Mouse (Mus musculus): ENCODE data around the gene Rbm46.

Rbm46 gene

DNA sequence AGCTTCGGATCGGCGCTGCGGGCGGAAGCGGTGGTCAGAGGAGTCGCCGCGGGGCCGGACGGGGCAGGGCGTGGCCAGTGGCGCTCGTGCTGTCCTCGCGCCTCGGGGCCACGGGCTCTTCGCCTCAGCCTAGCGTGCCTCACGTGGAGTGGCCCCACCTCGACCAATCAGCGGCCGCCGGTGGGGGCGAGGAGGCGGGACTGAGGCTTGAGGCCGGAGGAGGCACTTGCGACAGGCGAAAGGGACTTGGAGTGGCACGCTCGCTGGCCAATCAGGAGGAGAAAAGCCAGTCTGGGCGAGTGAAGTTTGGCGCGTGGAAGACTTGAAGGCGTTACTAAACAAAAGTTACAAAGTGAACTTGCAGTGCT is at the start of gene Rbm46:
Gene Rbm46 (minus strand): TSS at position 112 of the 368 bp plus-strand sequence.
- peak; percentile 90 to 93 for DNase-seq

DNA sequence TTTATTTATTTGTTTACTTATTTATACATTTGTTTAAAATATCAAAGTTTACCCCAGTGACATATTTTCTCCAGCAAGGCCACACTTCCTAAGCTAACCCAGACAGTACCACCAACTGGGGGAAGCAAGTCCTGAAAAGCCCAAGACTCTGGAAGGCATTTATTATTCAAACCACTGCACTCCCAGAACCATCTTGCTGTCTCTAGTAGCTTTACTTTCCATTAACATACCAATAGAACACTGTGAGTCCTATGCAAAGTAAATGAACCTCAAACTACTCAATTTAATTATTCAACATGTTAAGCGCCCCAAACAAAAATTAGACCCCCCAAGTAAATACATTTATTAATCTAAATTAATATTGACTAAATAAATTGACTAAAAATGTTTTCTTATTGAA is 39.3 kb upstream of the Rbm46 start:
- DNase-seq: no peak

DNA sequence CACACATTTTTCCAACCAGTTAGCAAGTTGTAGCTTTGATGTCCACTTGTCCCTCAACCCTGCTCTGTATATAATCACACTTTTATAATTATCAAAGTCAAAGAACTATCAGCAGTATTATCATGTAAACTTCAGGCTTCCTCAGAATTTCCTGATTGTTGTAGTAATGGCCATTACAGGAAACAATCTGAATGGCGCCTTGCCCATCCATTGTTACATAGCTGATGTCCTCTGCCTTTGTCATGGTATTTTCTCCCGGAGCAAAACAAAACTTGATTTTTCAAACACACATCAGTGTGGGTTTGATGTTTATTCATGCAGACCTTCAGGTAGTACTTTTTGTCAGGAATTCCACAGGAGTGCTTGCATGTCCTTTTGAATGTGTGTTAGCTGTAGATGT is 32.4 kb upstream of the Rbm46 start:
- DNase-seq: no peak

DNA sequence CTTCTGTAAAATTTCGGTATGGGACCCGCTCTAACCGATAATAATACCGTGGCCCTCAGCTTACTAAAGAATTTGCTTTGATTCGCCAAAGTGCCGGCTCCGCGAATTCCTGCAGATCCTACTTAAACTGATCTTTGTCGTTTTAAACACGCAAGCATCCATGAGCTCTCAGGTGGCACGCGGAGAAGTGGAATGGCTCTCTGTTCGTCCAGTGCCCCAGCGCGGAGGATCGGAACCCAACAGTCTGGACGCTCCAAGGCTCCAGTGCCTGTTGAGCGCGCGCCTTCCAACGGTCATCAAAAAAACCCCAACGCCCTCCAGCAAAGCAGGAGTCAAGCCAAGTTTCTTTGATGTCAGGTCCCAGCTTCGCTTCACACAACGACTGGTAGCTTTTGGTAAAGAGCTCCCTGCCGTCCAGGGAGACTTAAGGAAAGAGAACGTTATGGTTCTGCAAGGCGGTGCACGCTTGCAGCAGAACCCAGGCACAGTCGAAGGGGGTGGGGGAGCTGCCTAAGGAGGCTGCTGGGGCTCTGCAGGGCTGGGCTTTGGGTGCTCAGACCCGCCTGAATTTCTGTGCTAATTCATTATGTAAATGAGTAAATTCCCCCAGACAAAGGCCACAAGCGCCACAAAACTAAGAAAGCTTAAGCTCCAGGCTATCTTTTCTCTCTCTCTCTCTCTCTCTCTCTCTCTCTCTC is 28.1 kb upstream of the Rbm46 start:
- DNase-seq: peak; percentile 20 to 22

DNA sequence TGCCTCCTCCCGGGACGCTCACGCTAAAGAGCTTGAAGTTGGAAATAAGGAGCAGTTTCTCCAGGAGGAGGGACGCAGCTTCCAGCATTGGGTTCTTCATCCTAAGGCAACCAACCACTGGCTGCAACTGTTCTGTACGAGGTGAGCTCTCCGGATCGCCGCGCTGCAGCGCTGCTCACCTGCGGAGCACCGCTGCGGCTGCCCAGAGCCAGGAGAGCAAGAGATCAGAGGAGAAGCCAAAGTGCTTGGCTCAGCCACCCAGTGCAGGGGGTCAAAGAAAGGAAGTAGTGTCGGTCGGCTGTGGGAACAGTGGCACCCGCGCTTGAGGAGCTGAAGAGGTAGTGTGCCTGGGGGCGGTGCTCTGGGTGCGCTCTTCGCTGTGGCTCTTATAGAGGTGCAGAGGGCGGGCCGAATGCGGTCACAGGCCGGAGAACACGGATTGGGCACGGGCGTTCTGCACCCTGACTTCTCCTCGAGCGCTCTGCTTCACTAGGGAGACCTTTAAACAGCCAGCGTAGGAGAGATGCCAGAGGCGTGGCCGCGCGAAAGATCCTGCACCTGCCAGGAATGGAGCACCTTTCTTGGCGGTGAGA is 27.4 kb upstream of the Rbm46 start, which contains the start of gene Lrat:
Gene Lrat (minus strand): TSS at position 361 of the 593 bp plus-strand sequence.
- peak; percentile 31 to 49 for DNase-seq

DNA sequence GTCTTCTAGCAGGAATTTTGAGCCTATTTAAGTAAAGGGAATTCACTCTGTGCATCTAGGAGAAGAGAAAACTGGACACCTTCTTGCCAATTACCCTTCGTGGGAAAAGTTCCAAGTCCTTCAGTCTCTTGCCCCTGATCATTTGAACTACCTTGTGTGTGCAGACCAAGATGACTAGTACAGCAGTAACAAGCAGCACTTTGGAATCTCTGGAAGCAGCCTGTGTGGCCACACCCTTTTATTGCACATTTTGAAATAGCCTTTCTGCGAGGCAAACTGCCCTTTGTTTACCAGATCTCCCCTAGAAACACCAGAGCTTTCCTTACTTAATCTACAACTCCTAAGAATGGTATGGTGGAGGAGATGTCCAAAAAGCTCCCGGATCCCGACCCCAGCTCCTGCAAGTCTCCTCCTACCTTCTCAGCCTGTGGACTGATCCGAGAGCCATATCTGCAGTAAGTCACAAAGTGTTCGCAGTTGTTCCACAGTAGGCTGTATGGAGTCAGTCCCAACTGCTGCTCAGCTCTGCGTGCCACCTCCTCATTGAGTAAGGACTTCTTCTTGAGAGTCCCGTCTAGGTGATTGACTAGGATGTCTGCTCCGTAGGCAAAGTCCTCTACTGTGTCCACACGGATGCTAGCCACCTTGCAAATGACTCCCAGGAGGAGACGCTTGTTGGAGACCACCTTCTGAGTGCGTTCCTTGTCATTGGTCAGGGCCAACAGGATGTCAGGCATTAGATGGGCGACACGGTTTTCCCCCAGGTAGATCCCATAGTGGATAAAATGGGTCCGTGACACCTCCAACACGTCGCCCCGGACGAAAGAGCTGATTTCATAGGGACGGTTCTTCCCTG is 26.7 kb upstream of the Rbm46 start:
- peak in 1 of 2 experiments; percentile 1 for DNase-seq

DNA sequence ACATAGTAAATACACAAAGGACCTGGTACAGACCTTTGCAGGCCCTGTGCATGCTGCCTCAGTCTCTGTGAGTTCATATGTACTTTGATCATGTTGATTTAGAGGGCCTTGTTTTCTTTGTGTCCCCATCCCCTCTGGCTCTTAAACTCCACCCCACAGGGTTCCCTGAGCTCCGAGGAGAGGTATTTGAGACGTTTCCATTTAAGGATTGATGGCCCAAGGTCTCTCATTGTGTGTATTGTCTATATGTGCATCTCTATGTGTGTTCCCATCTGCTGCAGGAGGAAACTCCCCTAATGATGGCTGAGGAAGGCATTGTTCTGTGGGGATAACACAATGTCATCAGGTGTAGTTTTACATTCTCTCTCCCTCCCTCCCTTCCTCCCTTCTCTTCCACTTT is 12.6 kb upstream of the Rbm46 start:
- DNase-seq: no peak

DNA sequence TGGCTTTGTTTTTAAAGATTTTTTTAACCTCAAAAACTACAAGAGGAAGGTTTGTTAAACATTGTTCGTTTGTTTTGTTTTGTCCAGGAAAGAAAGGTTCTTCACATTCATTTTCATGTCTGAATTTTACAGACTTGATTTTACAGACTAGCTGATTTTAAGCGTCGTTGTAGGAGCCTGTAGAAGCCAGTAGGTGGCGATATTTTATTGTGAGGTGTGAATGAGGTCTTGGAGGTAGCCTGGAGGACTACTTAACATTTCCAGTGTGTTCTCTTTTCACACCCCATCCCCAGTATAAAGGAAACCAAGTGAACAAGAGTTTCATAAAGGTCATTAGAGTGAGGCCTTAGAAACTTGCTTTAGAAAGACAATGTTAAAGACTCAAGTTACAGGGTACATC is 975 bp upstream of the Rbm46 start:
- peak; percentile 33 to 45 for DNase-seq

DNA sequence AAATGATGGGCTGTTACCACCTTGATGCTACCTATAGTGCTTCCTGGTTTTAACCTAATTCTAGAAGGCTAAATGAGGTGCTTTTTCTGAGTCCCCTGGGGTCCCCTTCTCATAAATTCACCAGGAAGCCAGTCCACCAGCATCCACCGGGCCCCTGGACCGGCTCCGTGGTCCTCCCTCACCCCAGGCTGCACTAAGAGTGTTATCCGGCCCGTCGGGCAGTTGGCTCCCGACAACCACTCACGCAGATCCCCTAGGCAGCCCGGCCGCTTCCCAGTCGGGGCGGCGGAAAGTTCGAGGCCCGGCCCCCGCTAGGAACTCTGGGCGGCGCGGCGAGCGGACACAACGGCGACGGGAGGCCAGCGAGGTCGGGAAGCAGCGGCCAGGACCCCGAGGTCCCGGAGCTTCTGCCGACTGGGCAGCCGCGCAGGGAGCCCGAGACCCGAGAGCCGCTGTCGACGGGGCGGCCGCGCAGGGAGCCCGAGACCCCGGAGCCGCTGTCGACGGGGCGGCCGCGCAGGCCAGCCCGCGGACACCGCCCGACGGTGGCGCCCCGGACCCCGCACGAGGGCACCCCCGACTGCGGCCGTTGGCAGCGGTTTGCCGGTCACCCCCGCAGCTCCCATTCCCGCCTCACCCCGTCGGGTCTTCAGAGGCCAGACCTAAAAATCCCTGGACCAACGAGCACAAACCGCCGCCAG is 462 bp downstream of the Rbm46 start:
- peak; percentile 14 to 25 for DNase-seq

DNA sequence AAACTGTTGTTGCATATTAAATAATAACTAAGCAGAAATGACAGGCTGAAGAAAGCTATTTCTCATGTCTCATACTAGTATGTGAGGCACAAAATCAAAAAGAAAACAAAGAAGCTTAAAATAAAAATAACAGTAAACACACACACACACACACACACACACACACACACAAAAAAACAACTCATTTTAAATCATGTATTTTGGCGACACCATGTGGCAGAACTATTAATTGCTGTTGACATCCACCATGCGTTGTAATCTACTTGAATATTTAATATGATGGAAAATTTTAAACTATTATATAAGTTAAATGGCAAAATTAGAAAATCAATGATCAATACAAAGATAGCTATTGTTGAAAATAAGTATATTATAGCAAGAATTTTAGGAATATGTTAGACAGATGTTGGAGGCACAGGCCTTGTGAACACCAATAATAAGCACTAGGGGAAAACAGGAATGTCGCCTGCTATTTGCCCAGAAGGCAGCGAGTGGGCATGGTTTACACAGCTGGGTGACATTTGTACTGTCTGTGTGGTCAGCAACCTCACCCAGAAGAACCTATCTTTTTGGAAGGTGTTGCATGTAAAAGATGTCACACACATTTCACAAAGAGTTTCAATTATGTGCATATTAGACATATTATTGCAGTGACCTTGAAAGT is 18.7 kb downstream of the Rbm46 start:
- peak; percentile 45 to 51 for DNase-seq

DNA sequence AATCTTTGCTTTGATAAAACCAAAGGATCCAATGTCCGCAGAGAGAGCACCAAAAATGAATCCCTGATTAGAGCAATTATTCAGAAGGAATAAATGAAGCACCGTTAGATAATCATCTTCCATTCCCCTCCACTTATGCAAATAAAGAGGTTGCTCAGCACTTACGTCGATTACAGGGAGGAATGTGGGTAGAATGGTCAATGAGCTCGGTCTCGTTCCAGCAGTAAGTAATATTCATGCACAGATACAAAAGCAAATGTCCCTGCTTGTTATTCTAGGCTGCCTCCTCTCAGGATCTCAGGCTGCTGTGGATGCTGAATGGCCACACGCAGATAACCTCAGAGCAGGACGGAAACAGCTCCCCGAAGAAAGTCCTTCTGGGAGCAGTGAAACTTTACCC is 51.1 kb downstream of the Rbm46 start:
- DNase-seq: no peak

DNA sequence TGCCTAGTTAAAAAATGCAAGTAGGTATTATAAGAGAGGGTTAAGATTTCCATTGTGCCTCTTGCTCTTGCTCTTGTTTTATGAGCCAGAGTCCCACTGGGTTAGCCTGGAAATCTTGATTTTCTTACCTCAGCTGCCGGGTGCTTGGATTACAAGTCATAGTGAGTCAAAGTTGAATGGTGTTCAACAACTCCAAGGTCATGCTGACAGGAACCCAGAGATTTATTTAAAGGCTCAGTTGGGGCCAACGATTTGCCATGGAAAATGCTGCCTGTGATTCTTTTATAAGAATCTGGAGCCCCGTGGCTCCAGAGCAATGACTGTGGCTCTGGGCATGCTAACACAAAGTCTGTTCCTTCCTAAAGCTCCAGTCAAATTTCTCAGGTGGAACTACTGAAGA is 64.4 kb downstream of the Rbm46 start:
- no peak for DNase-seq

DNA sequence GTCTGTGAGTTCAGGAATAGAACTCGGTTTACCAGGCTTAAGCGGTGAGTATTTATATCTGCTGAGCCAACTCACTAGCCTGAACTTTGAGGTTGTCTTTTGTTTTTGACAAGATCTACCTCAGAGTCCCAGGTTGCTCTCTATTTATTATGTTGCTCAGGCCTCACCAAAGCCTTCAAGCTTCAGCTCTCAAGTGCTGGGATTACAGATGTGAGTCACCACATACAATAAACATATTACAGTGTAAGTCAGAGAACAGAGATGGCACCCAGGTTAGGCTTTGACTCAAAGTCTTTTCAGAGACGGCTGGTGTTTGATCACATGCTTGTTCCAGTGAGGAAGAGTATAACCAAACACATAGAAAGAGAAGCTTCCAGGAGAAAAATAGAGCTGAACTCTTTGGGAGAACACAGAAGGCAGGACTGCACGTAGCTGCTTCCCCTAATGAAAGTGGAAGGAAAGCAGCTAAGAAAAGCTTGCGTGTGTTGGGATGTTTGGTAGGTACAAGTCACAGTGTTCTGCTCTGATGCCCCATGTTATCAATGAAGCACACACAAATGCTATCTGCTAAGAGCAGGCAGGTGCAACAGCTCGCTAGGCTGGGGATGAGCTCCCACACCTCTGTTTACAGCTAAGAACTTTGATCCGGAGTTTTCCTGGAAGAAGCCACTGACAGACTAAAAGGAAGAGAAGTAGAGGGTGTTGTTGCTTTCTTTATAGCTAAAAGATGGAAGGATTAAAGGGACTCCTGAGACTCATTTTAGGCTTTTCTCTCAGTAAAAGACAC is 65.8 kb downstream of the Rbm46 start:
- no peak for DNase-seq

DNA sequence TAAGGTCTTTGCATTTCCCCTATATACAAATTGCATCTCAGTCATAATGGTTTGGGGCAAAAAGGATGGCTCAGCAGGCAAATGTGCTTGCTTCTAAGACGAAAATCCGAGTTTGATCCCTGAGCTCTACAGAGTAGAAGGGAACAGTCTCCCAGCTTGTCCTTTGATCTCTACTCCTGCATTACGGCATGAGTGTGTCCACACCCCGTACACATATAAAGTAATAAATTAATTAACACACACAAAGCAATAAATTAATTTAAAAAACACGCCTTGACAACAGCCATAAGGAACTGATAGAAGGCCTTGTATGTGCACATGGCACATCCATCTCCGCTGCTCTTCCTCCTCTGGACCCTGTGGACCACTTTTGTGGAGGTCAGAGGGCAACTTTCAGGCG is 66.5 kb downstream of the Rbm46 start:
- no peak for DNase-seq

DNA sequence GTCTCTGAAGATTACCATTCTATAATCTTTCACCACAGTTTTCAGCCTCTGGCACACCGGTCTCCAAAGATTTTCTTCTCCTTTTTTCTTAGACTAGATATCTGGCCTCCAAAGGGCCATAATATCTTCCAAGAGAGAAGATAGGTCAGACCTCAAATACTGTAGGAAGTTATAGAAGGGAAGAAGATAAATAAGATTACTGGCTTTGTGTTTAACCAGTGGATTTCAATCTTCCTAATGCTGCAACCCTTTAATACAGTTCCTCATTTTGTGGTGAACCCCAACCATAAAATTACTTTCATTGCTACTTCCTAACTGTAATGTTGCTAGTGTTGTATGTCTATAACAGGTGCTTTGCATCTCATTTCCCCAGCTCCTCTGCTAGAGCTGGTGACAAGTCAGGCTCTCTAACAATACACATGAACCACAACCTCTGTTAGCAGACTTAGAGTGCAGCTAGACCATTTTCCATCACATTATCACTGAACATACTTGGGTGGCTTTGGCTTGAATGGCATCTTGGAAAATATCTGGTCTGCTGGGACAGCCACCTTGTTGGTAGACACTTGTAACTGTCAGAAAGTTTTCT is 67.9 kb downstream of the Rbm46 start:
- DNase-seq: no peak

DNA sequence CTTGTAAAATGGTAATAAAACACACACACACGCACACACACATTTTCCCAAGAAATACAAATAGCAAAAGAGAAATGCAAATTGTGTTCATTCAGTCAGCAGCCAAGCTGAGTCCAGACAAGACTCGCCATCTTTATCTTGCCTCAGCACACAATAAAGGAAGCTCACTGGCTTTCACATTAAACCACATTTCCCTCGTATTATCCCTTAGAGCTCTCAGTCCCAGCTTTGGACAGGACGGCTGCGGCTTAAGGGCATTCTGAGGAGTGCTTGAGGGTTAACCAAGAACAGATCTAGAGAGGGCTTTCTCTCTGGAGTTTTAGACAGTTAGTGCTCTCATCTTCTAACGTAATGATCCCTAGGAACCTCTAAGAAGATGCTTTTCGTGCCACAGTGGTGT is 71.0 kb downstream of the Rbm46 start:
- DNase-seq: no peak

DNA sequence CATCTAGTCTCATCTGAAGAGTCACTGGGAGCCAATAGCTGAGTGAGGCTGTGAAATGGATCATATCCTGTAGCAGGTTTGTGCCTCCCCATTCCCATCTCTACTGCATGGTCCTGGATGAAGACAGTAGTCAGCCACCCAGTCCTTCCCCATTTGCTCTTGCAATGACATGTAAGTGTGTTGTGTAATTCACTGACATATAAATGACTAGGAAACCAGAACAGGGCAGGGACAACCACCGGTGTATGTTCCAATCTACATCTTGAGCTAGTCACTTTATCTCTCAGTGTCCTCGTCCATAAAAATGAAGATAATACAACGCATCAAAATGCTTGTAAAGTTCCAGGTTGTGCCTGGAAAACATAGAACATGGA is 75.8 kb downstream of the Rbm46 start:
- DNase-seq: no peak

DNA sequence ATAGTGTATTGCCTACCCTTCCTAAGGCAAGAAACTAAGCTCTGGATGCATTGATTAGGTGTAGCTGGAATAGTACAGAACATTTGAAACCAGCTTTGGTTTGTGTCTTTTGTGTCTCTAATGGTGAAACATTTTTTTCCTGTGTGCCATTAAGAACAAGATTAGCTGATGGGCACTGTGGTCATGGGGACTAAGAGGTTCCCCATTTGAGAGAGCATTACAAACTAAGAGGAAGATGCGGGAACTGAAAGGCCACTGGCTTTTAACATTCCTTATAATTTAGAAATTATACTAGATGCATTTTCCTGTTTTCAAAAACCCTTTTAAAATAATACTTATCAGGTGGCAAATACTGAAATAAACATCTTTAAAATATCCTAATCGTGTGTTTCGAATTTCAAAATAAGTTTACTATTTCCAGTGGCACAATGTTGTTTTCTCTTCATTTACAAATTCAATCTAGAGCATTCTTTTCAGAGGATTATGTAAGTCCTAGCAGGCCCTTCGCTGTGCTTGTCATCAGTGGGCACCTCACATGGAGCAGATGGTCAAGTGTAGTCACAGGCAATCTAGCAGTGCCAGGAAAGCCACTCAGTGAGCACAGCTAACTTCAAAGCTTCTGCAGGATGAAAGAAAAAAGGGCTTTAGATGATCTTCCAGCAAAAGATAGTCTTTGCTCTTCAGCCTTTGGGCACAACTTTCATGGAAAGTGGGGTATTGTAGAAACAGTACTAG is 76.4 kb downstream of the Rbm46 start:
- DNase-seq: no peak

DNA sequence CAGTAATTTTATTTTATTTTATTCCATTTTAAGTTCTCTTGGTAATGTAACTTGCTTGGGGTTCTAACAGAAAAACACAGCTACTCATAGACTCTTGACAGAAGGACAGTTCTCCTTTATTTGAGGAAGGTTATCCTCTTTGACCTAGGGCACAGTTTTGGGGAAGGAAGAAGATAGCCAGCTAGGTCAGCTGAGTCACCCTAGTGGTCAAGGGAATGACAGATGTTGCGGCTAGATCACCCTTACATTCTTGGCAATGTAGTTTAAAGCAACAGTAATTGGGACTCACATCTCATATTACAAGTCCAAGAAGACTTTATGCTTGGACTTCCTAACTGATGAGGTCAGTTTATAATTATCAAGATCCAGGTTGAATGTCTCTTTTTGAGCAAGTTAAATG is 82.6 kb downstream of the Rbm46 start:
- DNase-seq: no peak

DNA sequence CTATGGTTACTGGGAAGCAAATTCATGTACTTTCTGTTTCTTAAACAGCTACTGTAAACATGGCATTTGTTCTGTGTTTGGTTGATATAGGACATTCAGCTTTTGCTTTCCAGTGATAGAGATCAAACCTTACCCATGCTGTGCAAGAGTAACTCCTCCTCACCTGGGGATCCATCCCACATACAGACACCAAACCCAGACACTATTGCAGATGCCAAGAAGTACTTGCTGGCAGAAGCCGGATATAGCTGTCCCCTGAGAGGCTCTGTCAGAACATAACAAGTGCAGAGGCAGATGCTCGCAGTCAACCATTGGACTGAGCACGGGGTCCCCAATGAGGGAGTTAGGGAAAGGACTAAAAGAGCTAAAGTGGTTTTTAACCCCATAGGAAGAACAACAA is 84.6 kb downstream of the Rbm46 start:
- DNase-seq: no peak
